Mouse (Mus musculus) erythroblast, embryonic 14.5 days (primary cell): ENCODE measurements around the gene Sox30. TPM values are rescaled to one million over a fixed set of nuclear protein-coding genes. Genes with fewer than 3 reads are reported as not detected.

ENCODE experiments used
- H3K27me3 ChIP-seq: 2 replicates; pipeline ENCODE4 v1.6.1; 2012; ENCODE audit warnings: inconsistent platforms; ENCODE audit not compliant: control insufficient read depth
- H3K36me3 ChIP-seq: 2 replicates; pipeline ENCODE4 v1.6.1; 2012; ENCODE audit warnings: mild to moderate bottlenecking, inconsistent platforms; ENCODE audit not compliant: control insufficient read depth
- H3K4me1 ChIP-seq: 2 replicates; pipeline ENCODE4 v1.6.1; 2012; ENCODE audit warnings: inconsistent platforms; ENCODE audit not compliant: control insufficient read depth
- H3K4me3 ChIP-seq: replicated peaks from 2 replicates; pipeline ENCODE3; 2012; ENCODE audit warnings: moderate library complexity, mild to moderate bottlenecking, inconsistent platforms
- H3K9me3 ChIP-seq: 2 replicates; pipeline ENCODE4 v1.6.1; 2012; ENCODE audit warnings: low read length, inconsistent platforms, mixed read lengths; ENCODE audit not compliant: control insufficient read depth
- GATA1 ChIP-seq: IDR thresholded peaks from 2 replicates; pipeline ENCODE4 v1.6.1; 2012; ENCODE audit warnings: low read length, inconsistent platforms, mixed read lengths
- TAL1 ChIP-seq: IDR thresholded peaks from 3 replicates; pipeline ENCODE4 v1.6.1; 2012; ENCODE audit warnings: low read length, inconsistent platforms, mixed read lengths
- polyA plus RNA-seq: library from polyadenylated mRNA; stranded (reverse); fragments of >175 nt; gene quantifications from 2 replicates; pipeline ENCODE4 v1.2.3, GENCODE M21; 2012

The Sox30 gene
- polyA plus RNA-seq, 1 experiment = not detected

GRCm38 (mm10) chr11:46061776-46062445 lies 81.8 kb downstream of the Sox30 start:
- peaks cover 9% of the 10 kb centered on the region for H3K4me1 ChIP-seq
- TF ChIP-seq GATA1 = no peak
- TF ChIP-seq TAL1 = no peak
- peaks cover 80% of the 10 kb centered on the region for H3K27me3 ChIP-seq
- no peak overlapping the region for H3K4me3 ChIP-seq
- no peaks in the 10 kb centered on the region; the same call in 1 of the 2 replicates for H3K9me3 ChIP-seq
- H3K36me3 ChIP-seq = no peaks in the 10 kb centered on the region

- Histone ChIP-seq H3K4me3 (no peak overlapping the region), H3K27me3 (peaks cover 77% of the 10 kb centered on the region), H3K36me3 (no peaks in the 10 kb centered on the region), H3K4me1 (peaks cover 9% of the 10 kb centered on the region), H3K9me3 (no peaks in the 10 kb centered on the region)
- TF ChIP-seq GATA1 (no peak), TAL1 (no peak)
These were observed 82.5 kb downstream of the Sox30 start for GRCm38 (mm10) chr11:46062569-46062968.

GRCm38 (mm10) chr11:46062993-46063731 lies 83.1 kb downstream of the Sox30 start:
- peaks cover 9% of the 10 kb centered on the region for H3K4me1 ChIP-seq
- no peaks in the 10 kb centered on the region for H3K36me3 ChIP-seq
- TF ChIP-seq TAL1 (no peak), GATA1 (no peak)
- H3K27me3 ChIP-seq = peaks cover 71% of the 10 kb centered on the region
- H3K9me3 ChIP-seq = no peaks in the 10 kb centered on the region
- no peak overlapping the region for H3K4me3 ChIP-seq

GRCm38 (mm10) chr11:46064767-46065166 lies 84.7 kb downstream of the Sox30 start:
- Histone ChIP-seq H3K27me3 (peaks cover 58% of the 10 kb centered on the region), H3K36me3 (no peaks in the 10 kb centered on the region), H3K9me3 (no peaks in the 10 kb centered on the region), H3K4me1 (peaks cover 9% of the 10 kb centered on the region), H3K4me3 (no peak overlapping the region)
- TF ChIP-seq GATA1 (no peak), TAL1 (no peak)

GRCm38 (mm10) chr11:46065201-46066011 lies 85.3 kb downstream of the Sox30 start:
- Histone ChIP-seq H3K9me3 (no peaks in the 10 kb centered on the region), H3K4me3 (no peak overlapping the region), H3K36me3 (no peaks in the 10 kb centered on the region), H3K27me3 (peaks cover 52% of the 10 kb centered on the region), H3K4me1 (peaks cover 9% of the 10 kb centered on the region)
- TF ChIP-seq GATA1 (no peak), TAL1 (no peak)

Other genes with a start within 250 kb of the Sox30 start
- gene Clint1, start 128.3 kb upstream of the Sox30 start, polyA plus RNA-seq = 1.7 and 2.0 TPM in 2 replicates
- 1.0 and 1.2 TPM in 2 replicates for gene Lsm11, start 35.4 kb upstream of the Sox30 start, polyA plus RNA-seq
- 0.18 and 0.53 TPM in 2 replicates for gene Thg1l, start 24.8 kb upstream of the Sox30 start, polyA plus RNA-seq
- 0.06 and 0.12 TPM in 2 replicates for gene Gm12166, start 72.0 kb downstream of the Sox30 start, polyA plus RNA-seq
- 0.07 and 0.10 TPM in 2 replicates for gene Adam19, start 75.7 kb downstream of the Sox30 start, polyA plus RNA-seq
- gene Nipal4, start 186.2 kb downstream of the Sox30 start, polyA plus RNA-seq = not detected in 2 replicates